Mouse (Mus musculus) ES-Bruce4 (cell line): ENCODE results near the gene Vps53. TPM values are rescaled to one million over a fixed set of nuclear protein-coding genes. Genes with fewer than 3 reads are reported as not detected.

ENCODE experiments used
- H3K27ac ChIP-seq: 2 replicates; pipeline ENCODE4 v1.5.1; 2012; ENCODE audit warnings: low read length, inconsistent platforms; ENCODE audit not compliant: insufficient read depth
- H3K27me3 ChIP-seq: 2 replicates; pipeline ENCODE4 v1.6.1; 2012; ENCODE audit warnings: mild to moderate bottlenecking, low read length, inconsistent platforms; ENCODE audit not compliant: control insufficient read depth, poor library complexity, insufficient read depth, severe bottlenecking
- H3K36me3 ChIP-seq: 2 replicates; pipeline ENCODE4 v1.6.1; 2012; ENCODE audit warnings: inconsistent platforms, mild to moderate bottlenecking, low read length, moderate library complexity; ENCODE audit not compliant: control insufficient read depth, poor library complexity, insufficient read depth, severe bottlenecking
- H3K4me1 ChIP-seq: one replicate; pipeline ENCODE4 v1.8.1; 2011; ENCODE audit warnings: low read length; ENCODE audit not compliant: control insufficient read depth, insufficient read depth
- H3K4me3 ChIP-seq: 2 replicates; pipeline ENCODE4 v1.5.1; 2011; ENCODE audit warnings: low read depth, mild to moderate bottlenecking, low read length
- H3K9ac ChIP-seq: 2 replicates; pipeline ENCODE4 v1.6.1; 2012; ENCODE audit warnings: low read depth, mild to moderate bottlenecking, inconsistent platforms; ENCODE audit not compliant: poor library complexity, severe bottlenecking
- H3K9me3 ChIP-seq: replicated peaks from 2 replicates; pipeline ENCODE4 v1.6.1; 2012; ENCODE audit warnings: mild to moderate bottlenecking, low read length, inconsistent platforms; ENCODE audit not compliant: control insufficient read depth, poor library complexity, insufficient read depth, severe bottlenecking
- CTCF ChIP-seq: IDR thresholded peaks from one replicate; pipeline ENCODE4 v1.8.1; 2011; ENCODE audit warnings: low read depth, low read length
- EP300 ChIP-seq: IDR thresholded peaks from 2 replicates; pipeline ENCODE4 v1.6.1; 2011; ENCODE audit warnings: low read depth, low read length; ENCODE audit not compliant: insufficient read depth
- POLR2A ChIP-seq: IDR thresholded peaks from one replicate; pipeline ENCODE4 v1.8.1; 2011; ENCODE audit warnings: low read length; ENCODE audit not compliant: insufficient read depth
- polyA plus RNA-seq: library from polyadenylated mRNA; stranded (reverse); fragments of >200 nt; gene quantifications from 2 replicates; pipeline ENCODE4 v1.2.4, GENCODE M21; 2011; ENCODE audit warnings: low read depth; ENCODE audit not compliant: missing spikeins, insufficient read depth, insufficient read length

Vps53 gene
- polyA plus RNA-seq, 1 experiment = 24.3 TPM

DNA sequence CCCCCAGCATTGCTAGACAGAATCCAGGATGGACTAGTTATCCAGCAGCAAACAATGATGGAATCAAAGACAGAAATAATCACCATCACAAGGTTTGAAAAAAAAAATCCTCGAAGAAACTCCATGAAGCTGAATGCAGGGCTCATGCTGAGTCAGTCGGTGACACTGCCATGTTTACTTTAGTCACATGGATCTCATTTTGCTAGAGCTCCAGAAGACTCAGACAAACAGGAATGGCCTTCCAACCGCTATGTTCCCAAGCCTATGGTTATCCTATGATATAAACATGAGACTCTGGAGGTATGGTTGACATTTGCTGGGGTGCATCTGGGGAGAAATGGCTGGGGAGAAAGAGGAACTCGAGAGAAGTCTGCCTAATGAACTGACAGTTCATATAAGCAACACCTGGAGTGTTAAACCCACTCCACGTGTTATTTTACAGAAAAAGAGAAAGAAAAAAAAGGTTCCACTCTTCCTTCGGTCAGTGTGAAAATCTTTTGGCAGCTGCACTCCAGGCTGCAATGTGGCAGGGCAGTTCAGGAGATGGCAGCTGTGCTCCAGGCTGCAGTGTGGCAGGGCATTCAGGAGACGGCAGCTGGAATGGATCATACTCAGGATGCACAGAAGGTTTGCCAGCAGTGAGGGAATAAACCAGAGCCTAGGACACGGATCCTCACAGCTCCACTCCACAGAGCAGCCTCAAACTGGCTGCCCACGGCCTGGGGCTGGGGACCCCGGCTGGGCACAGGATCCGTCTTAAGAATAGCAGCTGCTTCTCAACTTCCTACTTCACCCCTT, 105.0 kb downstream of the Vps53 start:
- no peak overlapping the region for H3K4me3 ChIP-seq
- H3K4me1 ChIP-seq = no peaks in the 10 kb centered on the region
- TF ChIP-seq CTCF (no peak), EP300 (no peak), POLR2A (no peak)
- no peak overlapping the region for H3K9ac ChIP-seq
- no peaks in the 10 kb centered on the region for H3K27me3 ChIP-seq
- no peak overlapping the region for H3K27ac ChIP-seq
- no peaks in the 10 kb centered on the region for H3K9me3 ChIP-seq
- H3K36me3 ChIP-seq = no peaks in the 10 kb centered on the region

DNA sequence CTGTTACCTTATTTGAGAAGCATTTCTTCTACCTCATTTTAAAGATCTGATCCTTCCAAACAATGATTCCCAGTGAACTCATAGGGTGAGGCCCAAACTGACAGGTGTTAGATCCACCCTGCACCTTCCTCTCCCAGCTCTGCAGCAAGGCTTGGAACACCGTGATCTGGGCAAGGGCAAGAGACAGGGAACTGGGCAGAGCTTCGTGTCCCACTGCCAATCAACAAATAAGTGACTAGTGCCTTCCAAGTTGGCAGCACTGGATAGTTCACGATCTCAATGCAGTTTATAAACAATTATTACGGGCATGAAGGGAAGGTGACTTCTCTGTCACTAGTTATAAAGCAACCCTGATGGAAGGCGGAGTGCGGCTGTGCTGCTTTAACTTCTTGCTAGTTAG, 109.6 kb downstream of the Vps53 start:
- Histone ChIP-seq H3K9ac (no peak overlapping the region), H3K36me3 (no peaks in the 10 kb centered on the region), H3K27ac (no peak overlapping the region), H3K4me1 (no peaks in the 10 kb centered on the region), H3K27me3 (no peaks in the 10 kb centered on the region), H3K9me3 (no peaks in the 10 kb centered on the region), H3K4me3 (no peak overlapping the region)
- TF ChIP-seq EP300 (no peak), POLR2A (no peak), CTCF (no peak)

DNA sequence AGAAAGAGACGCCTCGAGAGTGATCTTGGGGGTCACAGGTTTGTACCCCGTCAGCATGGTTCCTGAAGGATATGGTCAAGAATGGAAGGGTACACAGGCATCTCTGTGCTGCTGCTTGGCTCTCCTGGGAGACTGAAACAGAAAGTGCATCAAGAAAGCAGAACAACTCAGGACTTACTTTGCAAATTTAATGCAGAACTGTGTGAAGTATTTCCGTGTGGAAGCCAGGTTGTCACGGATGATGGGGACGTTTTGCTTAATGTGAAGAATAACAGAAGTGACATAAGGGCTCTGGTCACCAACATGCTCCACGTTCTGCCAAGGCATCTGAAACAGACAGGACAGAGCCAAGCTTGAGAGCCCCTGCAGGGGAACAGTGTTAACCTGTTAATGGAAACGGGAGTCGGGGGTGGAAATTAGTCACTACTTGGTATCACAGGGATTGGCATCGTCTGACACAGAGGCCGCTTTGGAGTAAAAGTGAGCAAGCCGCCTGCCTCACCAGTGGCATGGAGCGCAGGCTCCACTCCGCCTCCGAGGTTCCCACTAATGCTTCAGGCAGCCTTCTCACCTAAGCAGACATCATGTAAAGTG, 112.8 kb downstream of the Vps53 start:
- no peaks in the 10 kb centered on the region for H3K9me3 ChIP-seq
- no peaks in the 10 kb centered on the region for H3K36me3 ChIP-seq
- H3K4me1 ChIP-seq = no peaks in the 10 kb centered on the region
- no peak for TF ChIP-seq CTCF
- TF ChIP-seq EP300 = no peak
- TF ChIP-seq POLR2A = no peak
- no peaks in the 10 kb centered on the region for H3K27me3 ChIP-seq
- H3K9ac ChIP-seq = no peak overlapping the region
- no peak overlapping the region for H3K27ac ChIP-seq
- no peak overlapping the region for H3K4me3 ChIP-seq

DNA sequence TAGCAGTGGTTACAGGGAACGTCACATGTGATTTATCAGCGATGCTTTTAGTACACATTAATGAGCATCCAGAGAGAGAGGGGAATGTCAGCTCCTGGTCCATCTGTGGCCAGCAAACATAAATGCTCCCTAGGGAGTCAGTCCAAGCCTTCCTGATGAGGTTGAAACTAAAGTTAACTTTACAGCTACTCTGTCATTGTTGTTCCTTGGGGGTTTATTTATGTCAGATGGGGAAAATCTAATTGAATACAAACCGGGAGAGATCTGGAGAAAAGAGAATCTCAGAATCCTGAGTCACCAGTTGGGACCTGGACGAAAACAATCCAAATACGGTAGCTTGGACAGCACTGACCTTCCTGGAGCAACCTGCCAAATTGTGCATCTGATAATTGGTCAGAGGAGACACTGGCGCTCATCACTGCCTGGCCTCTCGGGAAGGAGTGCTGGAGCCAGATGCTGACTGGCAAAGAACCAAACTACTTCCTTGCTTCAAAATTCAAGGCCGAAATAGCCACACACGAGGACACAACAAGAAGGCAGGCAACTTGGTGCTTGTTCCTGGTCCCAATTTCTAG, 113.8 kb downstream of the Vps53 start:
- H3K27ac ChIP-seq = no peak overlapping the region
- no peaks in the 10 kb centered on the region for H3K4me1 ChIP-seq
- H3K4me3 ChIP-seq = no peak overlapping the region
- no peaks in the 10 kb centered on the region for H3K36me3 ChIP-seq
- TF ChIP-seq CTCF (no peak), EP300 (no peak), POLR2A (no peak)
- no peaks in the 10 kb centered on the region for H3K27me3 ChIP-seq
- H3K9ac ChIP-seq = no peak overlapping the region
- H3K9me3 ChIP-seq = no peaks in the 10 kb centered on the region

DNA sequence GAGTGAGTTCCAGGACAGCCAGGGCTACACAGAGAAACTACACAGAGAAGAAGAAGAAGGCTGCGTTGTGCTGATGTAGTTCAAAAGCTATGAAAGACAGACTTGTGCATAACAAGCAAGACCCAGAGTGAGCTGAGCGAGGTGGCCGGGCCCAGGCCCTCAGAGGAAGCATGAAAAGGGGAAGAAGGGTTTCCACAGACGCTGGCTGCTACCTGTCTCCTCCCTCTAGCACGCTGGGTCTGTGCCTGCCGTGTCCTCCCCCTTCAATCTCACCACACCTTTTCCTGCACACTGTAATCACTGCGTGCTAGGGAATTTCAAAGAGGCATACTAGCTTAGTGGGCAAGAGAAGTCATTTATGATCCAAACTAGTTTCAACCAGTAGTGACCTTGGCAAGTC, 115.0 kb downstream of the Vps53 start:
- Histone ChIP-seq H3K4me3 (no peak overlapping the region), H3K27ac (no peak overlapping the region), H3K9ac (no peak overlapping the region), H3K27me3 (no peaks in the 10 kb centered on the region), H3K9me3 (no peaks in the 10 kb centered on the region), H3K4me1 (no peaks in the 10 kb centered on the region), H3K36me3 (no peaks in the 10 kb centered on the region)
- TF ChIP-seq EP300 = no peak
- no peak for TF ChIP-seq POLR2A
- TF ChIP-seq CTCF = no peak

DNA sequence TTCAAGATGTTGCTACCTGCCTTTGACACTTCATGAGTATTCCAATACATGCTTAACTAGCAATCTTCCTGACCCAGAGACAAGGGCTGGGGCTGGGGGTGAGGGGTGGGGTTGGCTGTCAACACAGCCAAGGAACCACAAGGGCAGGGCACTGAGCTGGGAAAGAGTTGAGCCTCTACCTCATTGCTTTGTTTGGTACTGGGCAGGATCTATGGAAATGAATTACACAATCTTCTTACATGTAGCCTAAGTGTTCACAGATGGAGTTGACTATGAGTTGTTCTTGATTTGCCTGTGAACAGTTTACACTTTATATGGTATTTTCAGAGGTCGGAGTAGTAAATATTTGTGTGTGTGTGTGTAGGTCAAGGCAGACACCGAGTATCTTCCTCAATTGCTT, 118.5 kb downstream of the Vps53 start:
- no peaks in the 10 kb centered on the region for H3K36me3 ChIP-seq
- H3K9ac ChIP-seq = no peak overlapping the region
- no peaks in the 10 kb centered on the region for H3K4me1 ChIP-seq
- TF ChIP-seq POLR2A = no peak
- TF ChIP-seq CTCF = no peak
- no peak for TF ChIP-seq EP300
- H3K4me3 ChIP-seq = no peak overlapping the region
- H3K27me3 ChIP-seq = no peaks in the 10 kb centered on the region
- H3K9me3 ChIP-seq = no peaks in the 10 kb centered on the region
- H3K27ac ChIP-seq = no peak overlapping the region
